Mouse (Mus musculus): ENCODE measurements around the gene Ctnnd2. TPM values are rescaled to one million over a fixed set of nuclear protein-coding genes. Genes with fewer than 3 reads are reported as not detected.

Ctnnd2 gene
- polyA plus RNA-seq, 1 experiment from 2014 or later: 61.2 TPM

- Histone ChIP-seq H3K4me1 (ENCODE audit: control insufficient read depth, insufficient read depth, low read length) (no peaks in the 10 kb centered on the region), H3K36me3 (ENCODE audit: control insufficient read depth, insufficient read depth, low read length) (no peaks in the 10 kb centered on the region), H3K27me3 (ENCODE audit: control insufficient read depth, insufficient read depth, low read length) (no peaks in the 10 kb centered on the region), H3K9ac (replicated peaks; ENCODE audit: low read length) (no peak overlapping the region), H3K4me3 (replicated peaks; ENCODE audit: low read depth, low read length) (no peak overlapping the region), H3K4me2 (ENCODE audit: low read length) (no peak overlapping the region), H3K27ac (replicated peaks; ENCODE audit: low read depth, low read length) (no peak overlapping the region), H3K9me3 (ENCODE audit: control insufficient read depth, low read length) (no peaks in the 10 kb centered on the region)
- ATAC-seq (ENCODE audit: low FRiP score, low TSS enrichment): no peak
- peak; percentile 41 for DNase-seq
- WGBS: 50% methylated on average over 7 of the region's 7 CpGs
Observed at GRCm38 (mm10) chr15:30927632-30928031, 755.2 kb downstream of the Ctnnd2 start.

- Histone ChIP-seq H3K27ac (replicated peaks; ENCODE audit: low read depth, low read length) (no peak overlapping the region), H3K27me3 (ENCODE audit: control insufficient read depth, insufficient read depth, low read length) (no peaks in the 10 kb centered on the region), H3K4me2 (ENCODE audit: low read length) (no peak overlapping the region), H3K4me1 (ENCODE audit: control insufficient read depth, insufficient read depth, low read length) (no peaks in the 10 kb centered on the region), H3K4me3 (replicated peaks; ENCODE audit: low read depth, low read length) (no peak overlapping the region), H3K9ac (replicated peaks; ENCODE audit: low read length) (no peak overlapping the region), H3K9me3 (ENCODE audit: control insufficient read depth, low read length) (no peaks in the 10 kb centered on the region), H3K36me3 (ENCODE audit: control insufficient read depth, insufficient read depth, low read length) (no peaks in the 10 kb centered on the region)
- ATAC-seq (ENCODE audit: low FRiP score, low TSS enrichment): no peak
- DNase-seq: no peak
- 94% methylated on average over 5 of the region's 5 CpGs for WGBS
Observed at GRCm38 (mm10) chr15:30931906-30932305, 759.5 kb downstream of the Ctnnd2 start.

GRCm38 (mm10) chr15:30945863-30946262 lies 773.5 kb downstream of the Ctnnd2 start:
- Histone ChIP-seq H3K36me3 (ENCODE audit: control insufficient read depth, insufficient read depth, low read length) (no peaks in the 10 kb centered on the region), H3K9me3 (ENCODE audit: control insufficient read depth, low read length) (no peaks in the 10 kb centered on the region), H3K4me3 (replicated peaks; ENCODE audit: low read depth, low read length) (no peak overlapping the region), H3K27me3 (ENCODE audit: control insufficient read depth, insufficient read depth, low read length) (no peaks in the 10 kb centered on the region), H3K27ac (replicated peaks; ENCODE audit: low read depth, low read length) (no peak overlapping the region), H3K9ac (replicated peaks; ENCODE audit: low read length) (no peak overlapping the region), H3K4me2 (ENCODE audit: low read length) (no peak overlapping the region), H3K4me1 (ENCODE audit: control insufficient read depth, insufficient read depth, low read length) (no peaks in the 10 kb centered on the region)
- no peak for DNase-seq
- no peak for ATAC-seq (ENCODE audit: low FRiP score, low TSS enrichment)
- 68% methylated on average over 1 of the region's 1 CpGs for WGBS

- 92% methylated on average over 4 of the region's 4 CpGs for WGBS
- Histone ChIP-seq H3K4me1 (ENCODE audit: control insufficient read depth, insufficient read depth, low read length) (no peaks in the 10 kb centered on the region), H3K9ac (replicated peaks; ENCODE audit: low read length) (no peak overlapping the region), H3K27ac (replicated peaks; ENCODE audit: low read depth, low read length) (no peak overlapping the region), H3K36me3 (ENCODE audit: control insufficient read depth, insufficient read depth, low read length) (no peaks in the 10 kb centered on the region), H3K4me2 (ENCODE audit: low read length) (no peak overlapping the region), H3K4me3 (replicated peaks; ENCODE audit: low read depth, low read length) (no peak overlapping the region), H3K9me3 (ENCODE audit: control insufficient read depth, low read length) (no peaks in the 10 kb centered on the region), H3K27me3 (ENCODE audit: control insufficient read depth, insufficient read depth, low read length) (no peaks in the 10 kb centered on the region)
- DNase-seq: no peak
- no peak for ATAC-seq (ENCODE audit: low FRiP score, low TSS enrichment)
Observed at GRCm38 (mm10) chr15:30958513-30958912, 786.1 kb downstream of the Ctnnd2 start.

GRCm38 (mm10) chr15:30962421-30963160 lies 790.2 kb downstream of the Ctnnd2 start:
- no peak overlapping the region for H3K4me2 ChIP-seq (ENCODE audit: low read length)
- no peaks in the 10 kb centered on the region for H3K9me3 ChIP-seq (ENCODE audit: control insufficient read depth, low read length)
- H3K27me3 ChIP-seq (ENCODE audit: control insufficient read depth, insufficient read depth, low read length): no peaks in the 10 kb centered on the region
- WGBS: 56% methylated on average over 8 of the region's 8 CpGs
- ATAC-seq (ENCODE audit: low FRiP score, low TSS enrichment): no peak
- H3K36me3 ChIP-seq (ENCODE audit: control insufficient read depth, insufficient read depth, low read length): no peaks in the 10 kb centered on the region
- H3K27ac ChIP-seq (replicated peaks; ENCODE audit: low read depth, low read length): no peak overlapping the region
- no peak overlapping the region for H3K9ac ChIP-seq (replicated peaks; ENCODE audit: low read length)
- no peaks in the 10 kb centered on the region for H3K4me1 ChIP-seq (ENCODE audit: control insufficient read depth, insufficient read depth, low read length)
- no peak overlapping the region for H3K4me3 ChIP-seq (replicated peaks; ENCODE audit: low read depth, low read length)
- DNase-seq: no peak

GRCm38 (mm10) chr15:30964046-30964445 lies 791.7 kb downstream of the Ctnnd2 start:
- no peaks in the 10 kb centered on the region for H3K27me3 ChIP-seq (ENCODE audit: control insufficient read depth, insufficient read depth, low read length)
- H3K36me3 ChIP-seq (ENCODE audit: control insufficient read depth, insufficient read depth, low read length): no peaks in the 10 kb centered on the region
- no peak overlapping the region for H3K27ac ChIP-seq (replicated peaks; ENCODE audit: low read depth, low read length)
- no peak overlapping the region for H3K4me2 ChIP-seq (ENCODE audit: low read length)
- H3K9me3 ChIP-seq (ENCODE audit: control insufficient read depth, low read length): no peaks in the 10 kb centered on the region
- no peaks in the 10 kb centered on the region for H3K4me1 ChIP-seq (ENCODE audit: control insufficient read depth, insufficient read depth, low read length)
- 92% methylated on average over 7 of the region's 7 CpGs for WGBS
- H3K9ac ChIP-seq (replicated peaks; ENCODE audit: low read length): no peak overlapping the region
- no peak for ATAC-seq (ENCODE audit: low FRiP score, low TSS enrichment)
- H3K4me3 ChIP-seq (replicated peaks; ENCODE audit: low read depth, low read length): no peak overlapping the region
- no peak for DNase-seq

GRCm38 (mm10) chr15:30964865-30965679 lies 792.7 kb downstream of the Ctnnd2 start:
- no peak overlapping the region for H3K9ac ChIP-seq (replicated peaks; ENCODE audit: low read length)
- no peaks in the 10 kb centered on the region for H3K9me3 ChIP-seq (ENCODE audit: control insufficient read depth, low read length)
- ATAC-seq (ENCODE audit: low FRiP score, low TSS enrichment) (no peak), DNase-seq (no peak)
- H3K4me1 ChIP-seq (ENCODE audit: control insufficient read depth, insufficient read depth, low read length): no peaks in the 10 kb centered on the region
- H3K27me3 ChIP-seq (ENCODE audit: control insufficient read depth, insufficient read depth, low read length): no peaks in the 10 kb centered on the region
- no peak overlapping the region for H3K4me3 ChIP-seq (replicated peaks; ENCODE audit: low read depth, low read length)
- no peak overlapping the region for H3K27ac ChIP-seq (replicated peaks; ENCODE audit: low read depth, low read length)
- WGBS: 92% methylated on average over 4 of the region's 4 CpGs
- no peaks in the 10 kb centered on the region for H3K36me3 ChIP-seq (ENCODE audit: control insufficient read depth, insufficient read depth, low read length)
- no peak overlapping the region for H3K4me2 ChIP-seq (ENCODE audit: low read length)

- no peaks in the 10 kb centered on the region for H3K4me1 ChIP-seq (ENCODE audit: control insufficient read depth, insufficient read depth, low read length)
- DNase-seq: no peak
- no peaks in the 10 kb centered on the region for H3K27me3 ChIP-seq (ENCODE audit: control insufficient read depth, insufficient read depth, low read length)
- H3K4me2 ChIP-seq (ENCODE audit: low read length): no peak overlapping the region
- no peak overlapping the region for H3K9ac ChIP-seq (replicated peaks; ENCODE audit: low read length)
- no peak overlapping the region for H3K27ac ChIP-seq (replicated peaks; ENCODE audit: low read depth, low read length)
- 91% methylated on average over 7 of the region's 7 CpGs for WGBS
- H3K36me3 ChIP-seq (ENCODE audit: control insufficient read depth, insufficient read depth, low read length): no peaks in the 10 kb centered on the region
- H3K9me3 ChIP-seq (ENCODE audit: control insufficient read depth, low read length): no peaks in the 10 kb centered on the region
- ATAC-seq (ENCODE audit: low FRiP score, low TSS enrichment): no peak
- no peak overlapping the region for H3K4me3 ChIP-seq (replicated peaks; ENCODE audit: low read depth, low read length)
Observed at GRCm38 (mm10) chr15:30966826-30967225, 794.4 kb downstream of the Ctnnd2 start.

GRCm38 (mm10) chr15:30974436-30974835 lies 802.0 kb downstream of the Ctnnd2 start:
- no peak overlapping the region for H3K27ac ChIP-seq (replicated peaks; ENCODE audit: low read depth, low read length)
- H3K9me3 ChIP-seq (ENCODE audit: control insufficient read depth, low read length): no peaks in the 10 kb centered on the region
- H3K4me3 ChIP-seq (replicated peaks; ENCODE audit: low read depth, low read length): no peak overlapping the region
- WGBS: 78% methylated on average over 1 of the region's 1 CpGs
- DNase-seq: no peak
- H3K4me1 ChIP-seq (ENCODE audit: control insufficient read depth, insufficient read depth, low read length): no peaks in the 10 kb centered on the region
- H3K4me2 ChIP-seq (ENCODE audit: low read length): no peak overlapping the region
- no peak for ATAC-seq (ENCODE audit: low FRiP score, low TSS enrichment)
- no peaks in the 10 kb centered on the region for H3K27me3 ChIP-seq (ENCODE audit: control insufficient read depth, insufficient read depth, low read length)
- no peaks in the 10 kb centered on the region; the same call in 1 of the 2 replicates for H3K36me3 ChIP-seq (ENCODE audit: control insufficient read depth, insufficient read depth, low read length)
- H3K9ac ChIP-seq (replicated peaks; ENCODE audit: low read length): no peak overlapping the region
